Mouse (Mus musculus) ES-E14 (cell line): Measurements from ENCODE around the gene Sec16b.

ENCODE experiments used
- ZC3H11A ChIP-seq: IDR thresholded peaks from 2 replicates; pipeline ENCODE4 v1.6.1; 2012; ENCODE audit warnings: low read depth, mild to moderate bottlenecking, inconsistent platforms, low read length, borderline replicate concordance
- ZNF384 ChIP-seq: IDR thresholded peaks from 2 replicates; pipeline ENCODE4 v1.6.1; 2012; ENCODE audit warnings: low read depth, low read length, inconsistent platforms

DNA sequence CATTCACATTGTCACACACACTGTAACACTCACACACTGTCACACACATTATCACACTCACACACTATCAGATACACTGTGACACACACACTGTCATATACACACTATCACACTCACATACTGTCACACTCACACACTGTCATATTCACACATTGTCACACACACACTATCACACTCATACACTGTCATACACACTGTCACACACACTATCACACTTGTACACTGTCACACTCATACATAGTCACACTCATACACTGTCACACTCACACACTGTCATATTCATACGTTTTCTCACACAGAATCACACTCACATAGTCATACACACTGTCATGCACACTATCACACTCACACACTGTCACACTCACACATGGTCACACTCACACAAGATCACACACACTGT, 5.9 kb upstream of the Sec16b start:
- TF ChIP-seq ZNF384 (no peak), ZC3H11A (no peak)
